Mouse (Mus musculus): ENCODE results near the gene Gm49361. TPM values are rescaled to one million over a fixed set of nuclear protein-coding genes. Genes with fewer than 3 reads are reported as not detected.
"Not testable (repeated sequence)": the region's sequence is repeated elsewhere in the genome, so short reads cannot be mapped to it uniquely, and the experiment has no call there.

Gm49361 gene
- total RNA-seq (2021): 1 to 10 TPM; 1.7 to 3.2 TPM
- long read RNA-seq, experiment 1: 0 reads
- long read RNA-seq, experiment 2, partial matches to known transcripts: 1 of 2 reads
- long read RNA-seq, experiment 2, other reads (novel, unspliced or antisense): 1 of 2 reads

GRCm38 (mm10) chr14:57746001-57746771, at the start of gene Gm49361:
TSS of gene Gm49361 (minus strand) at chr14:57746103.
- peak; percentile 73 to 83 for DNase-seq (ENCODE audit: low spot score in 2 of 2)

- no peak for DNase-seq (ENCODE audit: low spot score in 2 of 2)
Observed at GRCm38 (mm10) chr14:57791171-57791570, 45.3 kb upstream of the Gm49361 start.

- no peak for DNase-seq (ENCODE audit: low spot score in 2 of 2)
Observed at GRCm38 (mm10) chr14:57789759-57790158, 43.9 kb upstream of the Gm49361 start.

DNA sequence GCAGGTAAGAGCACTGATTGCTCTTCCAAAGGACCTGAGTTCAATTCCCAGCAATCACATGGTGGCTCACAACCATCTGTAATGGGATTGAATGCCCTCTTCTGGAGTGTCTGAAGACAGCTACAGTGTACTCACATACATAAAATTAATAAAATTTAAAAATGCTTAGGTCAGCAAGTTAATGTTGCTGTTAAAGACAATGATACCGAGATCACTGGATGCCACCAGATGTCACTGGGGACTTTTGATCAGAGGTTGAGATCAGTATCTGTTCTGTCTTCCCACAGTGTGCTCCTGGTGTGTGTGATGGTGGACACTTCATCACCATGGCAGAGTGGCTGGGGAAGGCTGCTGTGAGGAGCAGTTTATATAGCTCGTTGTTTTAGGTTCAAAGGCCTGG, 43.4 kb upstream of the Gm49361 start:
- no peak for DNase-seq (ENCODE audit: low spot score in 2 of 2)

DNA sequence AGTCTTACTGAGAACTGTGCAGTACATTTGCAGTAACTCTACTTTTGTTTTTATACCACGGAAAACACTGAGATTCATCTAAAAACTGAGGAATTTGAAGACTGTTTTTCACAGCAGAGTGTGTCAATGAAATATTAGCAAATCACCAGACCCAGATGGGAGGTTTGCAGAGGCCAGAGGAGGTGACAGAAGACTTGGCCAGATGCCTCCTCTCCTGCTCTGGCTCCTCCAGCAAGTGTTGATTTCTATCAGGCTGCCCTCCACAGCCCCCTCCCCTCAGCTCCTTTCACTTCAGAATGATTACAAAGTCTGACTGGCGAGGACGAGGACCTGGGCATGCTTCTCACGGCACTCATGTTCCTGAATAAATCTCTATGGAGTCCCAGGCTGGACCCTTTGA, 41.5 kb upstream of the Gm49361 start:
- DNase-seq (ENCODE audit: low spot score in 2 of 2): no peak

- DNase-seq (ENCODE audit: low spot score in 2 of 2): no peak
Observed at GRCm38 (mm10) chr14:57772157-57772815, 26.4 kb upstream of the Gm49361 start.

DNA sequence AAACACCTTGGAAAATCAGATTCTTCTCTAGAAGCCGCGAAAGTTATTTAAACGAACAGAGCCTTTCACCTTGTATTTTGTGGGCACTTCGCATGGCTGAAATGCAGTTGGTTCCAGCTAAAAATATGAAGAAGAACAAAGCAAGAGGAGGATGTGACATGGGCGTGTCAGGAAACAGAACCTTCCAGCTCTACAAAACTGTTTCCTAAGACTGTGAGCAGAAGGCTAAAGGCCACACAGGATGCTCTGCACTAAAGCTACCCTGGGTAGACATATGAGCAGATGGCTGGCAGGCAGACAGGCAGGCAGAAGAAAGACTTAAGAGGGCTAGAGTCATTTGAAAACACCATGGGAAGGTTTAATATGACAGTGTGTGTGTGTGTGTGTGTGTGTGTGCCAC, 23.2 kb upstream of the Gm49361 start:
- no peak for DNase-seq (ENCODE audit: low spot score in 2 of 2)

DNA sequence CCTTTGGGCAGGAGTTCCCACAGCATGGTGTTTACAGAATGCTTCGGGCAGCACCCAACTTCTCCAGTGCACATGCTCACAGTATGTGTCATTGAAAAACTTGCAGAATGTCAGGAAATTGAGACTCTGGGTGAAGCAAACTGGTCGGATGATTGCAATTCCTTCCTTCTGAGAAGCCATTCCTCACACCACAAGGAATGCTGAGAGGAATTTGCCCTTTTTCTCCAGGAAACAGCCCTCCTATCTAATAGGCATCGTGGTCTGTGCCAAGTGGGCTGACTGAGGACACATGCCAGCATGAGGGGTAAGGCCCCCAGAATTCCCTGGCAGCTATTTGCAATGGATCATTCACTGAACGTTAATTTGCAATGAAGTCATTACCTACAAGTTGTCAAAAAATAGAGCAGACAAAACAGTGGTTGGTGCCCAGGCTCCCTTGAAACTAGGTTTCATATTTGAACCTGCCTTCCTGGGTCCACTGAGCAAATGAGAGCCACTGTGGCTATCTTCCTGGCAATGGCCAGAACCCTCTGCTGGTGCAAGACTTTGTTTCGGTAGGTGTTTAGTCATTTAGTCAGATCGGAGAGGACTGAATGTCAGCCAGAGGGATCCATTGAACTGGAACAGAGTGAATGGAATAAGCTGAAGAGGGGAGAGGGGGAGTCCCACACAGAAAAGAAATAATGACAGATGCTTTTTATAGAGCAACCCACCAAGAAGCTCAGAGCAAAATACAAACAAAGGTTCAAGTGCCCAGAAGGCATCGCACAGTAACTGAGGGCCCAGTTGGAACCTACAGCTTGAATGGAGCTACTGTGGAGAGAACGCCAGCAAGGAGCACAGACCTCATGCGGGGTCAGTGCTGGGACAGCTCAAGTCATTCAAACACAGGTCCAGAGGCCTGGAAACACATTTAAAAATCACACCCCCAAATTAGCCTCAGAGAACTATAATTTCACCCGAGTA, 14.8 kb upstream of the Gm49361 start:
- no peak for DNase-seq (ENCODE audit: low spot score in 2 of 2)

GRCm38 (mm10) chr14:57758237-57758636, 12.3 kb upstream of the Gm49361 start, which contains the start of gene Lats2:
TSS of gene Lats2 (minus strand) at chr14:57758388.
- DNase-seq (ENCODE audit: low spot score in 2 of 2): no peak

DNA sequence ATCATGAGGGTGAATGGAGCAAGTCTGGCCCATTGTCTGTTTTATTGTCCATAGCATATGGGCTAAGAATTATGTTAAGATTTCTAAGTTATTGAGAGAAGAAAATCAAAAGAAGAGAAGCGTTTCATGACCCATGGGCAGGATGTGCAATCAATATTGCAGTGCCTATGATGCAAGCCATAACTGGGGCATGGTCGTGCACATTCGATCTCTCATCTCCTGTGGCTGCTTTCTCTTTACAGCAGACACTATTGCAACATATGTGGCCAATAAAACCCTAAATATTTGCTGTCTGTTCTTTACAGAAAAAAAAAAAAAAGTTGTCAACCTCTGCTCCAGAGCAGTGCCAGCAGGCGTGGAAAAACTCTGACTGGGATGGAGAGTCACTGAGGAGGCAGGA, 10.2 kb upstream of the Gm49361 start:
- DNase-seq (ENCODE audit: low spot score in 2 of 2): no peak

GRCm38 (mm10) chr14:57755661-57756060, 9.8 kb upstream of the Gm49361 start:
- DNase-seq (ENCODE audit: low spot score in 2 of 2): no peak

DNA sequence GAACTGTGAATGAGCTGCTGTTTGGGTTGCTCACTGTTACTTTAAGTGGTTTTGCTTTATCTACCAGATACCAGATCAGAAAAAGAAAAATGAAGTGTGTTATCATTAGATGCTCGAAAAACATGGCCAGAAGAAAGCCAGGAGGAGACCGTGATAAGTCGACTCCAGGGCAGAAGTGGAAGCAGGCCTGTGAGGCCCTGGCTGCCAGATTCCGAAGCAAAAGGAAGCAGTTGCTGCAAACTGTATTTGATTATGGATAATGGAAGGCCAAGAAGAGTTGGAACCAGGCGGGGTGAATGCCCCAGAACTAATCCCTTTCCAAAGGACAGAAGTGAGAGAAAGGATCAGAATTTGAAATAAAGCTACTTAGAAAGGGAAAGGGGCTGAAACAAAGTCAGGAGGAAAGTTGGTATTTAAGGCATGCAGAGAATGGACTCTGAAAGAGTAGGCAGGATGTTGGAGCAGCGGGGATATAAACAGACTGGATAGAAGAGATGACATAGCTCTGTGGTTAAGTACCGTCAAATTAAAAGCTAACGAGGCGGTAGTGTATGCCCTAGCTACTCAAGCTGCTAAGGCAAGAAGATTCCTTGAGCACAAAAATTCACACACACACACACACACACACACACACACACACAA, 7.6 kb upstream of the Gm49361 start:
- no peak for DNase-seq (ENCODE audit: low spot score in 2 of 2)

DNA sequence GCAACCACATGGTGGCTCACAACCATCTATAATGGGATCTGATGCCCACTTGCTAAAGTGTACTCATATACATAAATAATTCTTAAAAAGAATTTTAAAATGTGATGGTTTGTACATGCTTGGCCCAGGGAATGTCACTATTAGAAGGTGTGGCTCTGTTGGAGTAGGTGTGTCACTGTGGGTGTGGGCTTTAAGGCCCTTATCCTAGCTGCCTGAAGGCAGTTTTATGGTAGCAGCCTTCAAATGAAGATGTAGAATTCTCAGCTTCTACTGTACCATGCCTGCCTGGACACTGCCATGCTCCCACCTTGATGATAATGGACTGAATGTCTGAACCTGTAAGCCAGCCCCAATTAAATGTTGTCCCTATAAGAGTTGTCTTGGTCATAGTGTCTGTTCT, 5.1 kb upstream of the Gm49361 start:
- DNase-seq (ENCODE audit: low spot score in 2 of 2): not testable (repeated sequence)

- DNase-seq (ENCODE audit: low spot score in 2 of 2): no peak
Observed at GRCm38 (mm10) chr14:57749501-57749900, 3.6 kb upstream of the Gm49361 start.

DNA sequence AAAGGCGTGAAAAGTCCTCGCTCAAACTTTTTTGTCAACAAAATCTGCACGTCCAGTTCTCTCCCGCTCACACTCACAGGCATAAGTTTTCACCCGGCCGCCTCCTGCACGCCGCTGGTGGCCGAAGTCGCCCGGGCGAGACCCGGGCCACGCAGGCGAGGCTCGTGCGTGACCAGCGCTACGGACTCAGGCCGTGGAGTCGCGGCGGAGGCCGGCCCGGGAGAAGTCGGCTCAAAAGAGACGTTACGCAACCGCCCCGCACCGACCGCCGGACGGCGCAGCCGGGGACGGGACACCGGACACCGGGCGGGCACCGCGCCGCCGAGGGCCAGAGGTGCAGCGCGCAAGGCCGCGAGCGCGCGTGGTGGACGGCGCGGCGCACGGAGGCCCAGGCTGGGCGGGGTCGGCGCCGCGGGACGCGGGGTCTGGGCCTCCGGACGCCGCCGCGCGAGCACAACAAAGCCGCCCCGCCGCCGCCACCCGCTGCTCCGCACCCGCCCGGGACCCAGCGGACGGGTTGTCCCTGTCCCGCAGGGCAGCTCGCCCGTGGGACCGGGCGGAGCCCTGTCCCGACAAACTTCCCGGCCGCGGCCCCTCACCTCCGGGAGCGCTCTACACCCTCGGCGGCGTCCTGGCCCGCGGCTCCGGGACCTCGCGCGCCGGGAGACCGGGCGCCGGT, 473 bp downstream of the Gm49361 start:
- peak; percentile 26 to 33 for DNase-seq (ENCODE audit: low spot score in 2 of 2)

- no peak for DNase-seq (ENCODE audit: low spot score in 2 of 2)
Observed at GRCm38 (mm10) chr14:57744547-57744946, 1.4 kb downstream of the Gm49361 start.

DNA sequence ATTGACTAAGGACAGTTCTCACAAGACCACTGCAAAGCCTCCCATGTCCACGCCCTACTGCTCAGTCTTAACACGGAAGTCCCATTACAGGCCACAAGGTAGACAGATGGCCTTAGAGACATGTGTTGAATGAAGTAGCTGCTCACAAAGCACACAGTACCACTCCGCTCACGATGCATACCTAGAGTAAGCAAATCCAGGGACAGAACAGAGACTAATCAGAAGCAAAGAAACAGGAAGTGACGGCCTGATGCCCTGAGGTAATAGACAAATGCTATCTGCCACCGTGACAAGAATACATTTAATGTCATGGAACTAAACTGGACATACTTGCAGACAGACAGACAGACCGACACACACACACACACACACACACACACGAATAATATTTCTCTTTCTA, 5.3 kb downstream of the Gm49361 start:
- DNase-seq (ENCODE audit: low spot score in 2 of 2): no peak

- no peak for DNase-seq (ENCODE audit: low spot score in 2 of 2)
Observed at GRCm38 (mm10) chr14:57737089-57737488, 8.8 kb downstream of the Gm49361 start.

DNA sequence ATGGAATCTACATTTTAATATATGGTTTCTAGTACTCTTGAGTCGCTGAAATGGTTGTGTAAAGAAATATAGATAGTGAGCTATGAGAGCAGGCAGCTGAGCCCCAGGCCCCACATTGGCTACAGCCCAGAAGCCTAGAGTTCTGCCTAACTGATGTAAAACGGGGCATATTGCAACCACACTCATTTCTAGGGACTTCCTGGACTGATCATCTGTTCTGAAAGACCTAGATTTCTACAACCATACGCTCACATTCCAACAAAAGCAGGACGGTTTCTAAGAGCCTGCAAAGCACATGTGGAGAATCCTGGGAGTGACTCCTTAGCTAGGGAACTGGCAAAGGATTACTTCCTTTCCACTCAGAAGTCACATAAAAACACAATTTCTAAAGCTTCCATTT, 9.8 kb downstream of the Gm49361 start:
- no peak for DNase-seq (ENCODE audit: low spot score in 2 of 2)

- no peak for DNase-seq (ENCODE audit: low spot score in 2 of 2)
Observed at GRCm38 (mm10) chr14:57732668-57733293, 13.1 kb downstream of the Gm49361 start.
